Mouse (Mus musculus) frontal cortex, postnatal 25 days (tissue): Measurements from ENCODE around the gene Crot.
"Not testable (repeated sequence)": the region's sequence is repeated elsewhere in the genome, so short reads cannot be mapped to it uniquely, and the experiment has no call there.

Experiments used
- DNase-seq, 2 experiments: peaks; one replicate each; pipeline ENCODE4 v3.0.0; 2022; ENCODE audit warnings: low spot score in 2 of 2

Crot gene

DNA sequence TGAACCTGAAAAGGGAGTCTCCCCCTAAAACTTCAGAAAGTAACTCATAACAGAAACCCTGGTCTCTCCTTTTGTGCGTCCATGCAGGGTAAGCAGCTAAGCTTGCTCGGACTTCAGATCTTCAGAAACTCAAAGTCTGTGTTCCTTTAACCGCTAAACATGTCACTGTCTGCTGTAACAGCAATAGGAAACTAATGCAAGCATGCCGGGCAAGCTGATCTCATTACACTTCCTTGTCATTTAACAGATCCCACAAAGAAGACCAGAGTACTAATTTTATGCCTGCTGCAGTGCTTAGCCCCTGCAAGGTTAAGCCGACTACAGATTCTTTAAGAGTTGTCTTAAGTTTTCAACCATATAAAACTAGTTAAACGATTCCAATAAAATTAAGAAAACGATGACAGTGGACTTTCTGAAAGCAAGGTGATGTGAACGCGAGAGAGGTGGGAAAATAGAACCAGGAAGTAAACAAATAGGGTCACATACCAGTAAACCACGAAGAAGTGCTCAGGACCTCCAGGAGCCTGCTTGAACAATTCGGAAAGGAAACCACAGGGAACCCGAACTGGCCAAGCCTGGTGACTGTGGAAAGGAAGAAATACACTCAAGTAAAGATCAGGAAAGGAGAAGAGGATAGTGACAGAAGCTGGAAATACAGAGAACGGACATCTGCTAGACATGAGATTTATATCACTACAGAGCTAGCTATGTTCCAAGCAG, 998 bp downstream of the Crot start:
- no peak for DNase-seq

DNA sequence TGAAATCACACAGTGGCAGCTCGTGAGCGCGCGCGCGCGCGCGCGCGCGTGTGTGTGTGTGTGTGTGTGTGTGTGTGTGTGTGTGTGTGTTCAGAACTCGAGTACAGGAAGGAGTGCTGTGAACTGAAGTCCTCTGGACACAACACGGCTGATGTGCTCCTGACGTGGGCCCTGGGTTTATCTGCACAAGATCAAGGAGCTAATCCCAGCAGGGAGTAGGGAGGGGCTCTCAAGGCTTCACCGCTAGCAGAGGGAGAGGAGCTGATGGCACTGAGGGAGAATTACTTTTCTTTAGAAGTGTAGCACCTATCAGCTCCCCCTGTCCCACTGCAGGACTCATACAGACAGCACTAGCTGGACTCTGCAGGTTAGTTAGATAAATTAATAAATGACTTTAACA, 5.5 kb downstream of the Crot start:
- no peak for DNase-seq

- DNase-seq, result no peak
Measured at GRCm38 (mm10) chr5:8990526-8990925, 6.6 kb downstream of the Crot start.

GRCm38 (mm10) chr5:8987925-8988324, 9.2 kb downstream of the Crot start:
- DNase-seq, result no peak

GRCm38 (mm10) chr5:8985470-8985869, 11.7 kb downstream of the Crot start:
- no peak for DNase-seq

- no peak for DNase-seq
Measured at GRCm38 (mm10) chr5:8974721-8975120, 22.4 kb downstream of the Crot start.

DNA sequence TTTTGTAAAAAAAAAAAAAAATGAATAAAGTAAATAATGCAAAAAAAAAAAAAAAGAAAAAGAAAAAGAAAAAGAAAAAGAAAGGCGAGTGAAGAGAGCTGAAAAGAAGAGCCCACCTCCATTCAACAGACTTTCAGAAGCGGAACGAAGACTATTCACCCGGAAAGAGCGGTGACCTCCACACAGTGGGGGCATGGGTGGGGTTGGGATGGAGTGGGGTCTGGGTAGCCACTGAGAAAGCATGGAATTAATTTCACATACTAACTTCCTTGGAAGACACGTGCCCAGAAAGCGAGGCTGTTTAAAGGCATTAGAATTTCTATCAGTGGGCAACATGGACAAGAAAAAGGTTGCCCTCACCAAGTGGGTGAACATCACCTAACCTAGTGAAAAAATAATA, 24.8 kb downstream of the Crot start:
- no peak for DNase-seq

DNA sequence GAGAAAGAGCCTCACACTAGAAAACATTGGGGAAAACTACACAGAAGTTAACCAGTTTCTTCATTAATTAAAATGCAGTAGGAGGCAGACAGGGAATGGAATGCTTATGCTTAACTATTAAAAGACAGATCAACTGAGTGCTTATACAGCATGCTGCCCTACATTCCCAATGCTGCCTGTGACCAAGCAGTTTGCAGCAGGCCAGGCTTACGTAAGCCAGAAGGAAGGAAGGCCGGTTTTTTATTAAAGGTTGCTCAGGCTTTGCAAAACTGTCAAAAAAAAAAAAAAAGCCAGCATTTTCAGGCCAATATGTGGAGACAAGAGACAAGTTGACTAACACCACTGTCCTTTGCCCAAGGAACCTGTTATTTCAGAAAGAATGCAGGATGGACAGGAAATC, 26.4 kb downstream of the Crot start:
- DNase-seq, result no peak

DNA sequence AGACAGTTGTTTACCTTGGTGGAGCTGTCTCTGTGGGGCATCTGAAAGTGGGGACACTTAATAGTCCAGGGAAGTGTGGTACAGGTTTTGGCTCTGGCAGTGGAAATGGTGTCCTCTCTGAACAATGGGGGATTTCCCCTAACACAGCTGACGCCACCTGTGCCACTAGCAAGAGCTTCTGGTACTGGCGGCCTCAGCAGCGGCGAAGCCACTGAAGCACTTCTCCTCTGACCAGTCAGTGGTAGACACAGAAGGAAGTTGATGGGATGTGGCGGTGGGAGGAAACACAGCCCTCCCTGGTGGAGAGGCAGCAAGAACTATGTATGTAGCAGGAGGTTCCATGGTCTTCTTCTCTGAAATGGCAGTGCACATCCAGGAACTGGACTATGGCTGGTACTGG, 32.6 kb downstream of the Crot start:
- no peak for DNase-seq

GRCm38 (mm10) chr5:8960534-8960933, 36.6 kb downstream of the Crot start:
- no peak for DNase-seq

DNA sequence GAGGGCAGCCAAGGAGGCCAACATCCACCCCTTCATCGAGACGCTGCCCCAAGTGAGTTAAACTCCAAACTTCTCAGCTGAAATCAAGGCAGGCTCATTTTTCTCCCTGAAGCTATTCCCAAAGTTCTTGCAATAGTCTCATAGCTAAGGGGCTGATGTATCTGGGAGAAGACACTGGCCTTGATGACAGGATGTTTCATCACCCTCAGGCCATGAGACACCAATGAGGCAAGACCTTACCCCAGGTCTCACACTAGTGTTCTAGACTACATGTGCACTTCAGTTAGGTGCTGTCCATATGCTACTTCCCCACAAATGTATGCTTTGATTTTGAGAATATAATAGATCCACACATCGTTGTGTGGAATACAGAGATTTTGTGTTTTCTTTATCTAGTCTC, 41.6 kb downstream of the Crot start:
- DNase-seq, result no peak

DNA sequence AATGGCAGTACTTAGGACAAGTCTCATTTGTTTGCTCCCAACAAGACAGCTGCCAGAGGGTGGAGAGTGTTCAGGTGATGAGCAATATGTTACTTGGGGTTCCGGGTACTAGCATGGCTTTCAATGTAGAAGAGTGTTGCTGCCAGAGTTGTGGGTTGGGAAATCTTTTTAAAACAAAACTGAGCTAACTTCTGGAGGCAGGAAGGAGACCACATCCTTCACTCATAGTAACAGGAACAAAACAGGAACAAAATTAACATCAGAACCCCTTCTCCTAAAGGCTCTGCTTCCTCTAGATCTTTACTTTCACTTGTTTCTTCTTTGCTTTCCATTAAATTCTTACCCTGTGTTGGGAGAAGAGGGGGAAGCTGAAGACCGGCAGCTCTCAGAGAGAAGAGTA, 43.5 kb downstream of the Crot start:
- no peak for DNase-seq

- DNase-seq, result no peak
Measured at GRCm38 (mm10) chr5:8947423-8948110, 49.6 kb downstream of the Crot start.

- DNase-seq, result no peak
Measured at GRCm38 (mm10) chr5:8943836-8944235, 53.3 kb downstream of the Crot start.

DNA sequence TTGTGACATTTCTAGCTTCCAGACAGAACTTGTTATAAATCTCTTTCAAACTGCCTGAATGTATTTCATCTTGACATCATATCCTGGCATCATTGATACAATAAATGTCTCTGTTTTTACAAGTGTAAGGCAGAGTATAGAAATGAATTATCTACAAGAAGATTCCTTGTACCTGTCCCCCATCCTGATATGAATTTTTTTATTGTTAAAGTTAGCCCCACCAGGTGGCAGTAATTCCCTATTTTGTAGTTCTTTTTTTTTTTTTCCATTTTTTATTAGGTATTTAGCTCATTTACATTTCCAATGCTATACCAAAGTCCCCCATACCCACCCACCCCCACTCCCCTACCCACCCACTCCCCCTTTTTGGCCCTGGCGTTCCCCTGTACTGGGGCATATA, 55.9 kb downstream of the Crot start:
- DNase-seq, result not testable (repeated sequence)

DNA sequence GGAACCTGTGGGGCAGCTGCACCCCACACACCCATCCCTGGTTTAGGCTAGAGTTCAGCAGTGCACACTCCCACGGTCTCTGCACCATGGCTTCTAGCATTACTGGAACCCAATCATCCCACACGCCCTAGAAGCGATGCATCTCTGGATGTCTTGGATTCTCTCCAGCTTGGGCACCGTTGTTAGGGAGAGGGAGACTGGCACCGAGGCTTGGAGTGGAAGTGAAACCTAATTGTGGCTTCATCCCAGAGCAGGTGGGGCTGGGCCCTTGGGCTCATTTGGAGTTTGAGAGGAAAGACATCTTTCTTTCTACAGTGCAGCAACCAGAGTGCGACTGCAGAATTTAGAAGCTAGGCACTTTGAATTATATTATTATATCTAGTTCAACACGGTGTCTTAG, 59.2 kb downstream of the Crot start:
- DNase-seq, result no peak

DNA sequence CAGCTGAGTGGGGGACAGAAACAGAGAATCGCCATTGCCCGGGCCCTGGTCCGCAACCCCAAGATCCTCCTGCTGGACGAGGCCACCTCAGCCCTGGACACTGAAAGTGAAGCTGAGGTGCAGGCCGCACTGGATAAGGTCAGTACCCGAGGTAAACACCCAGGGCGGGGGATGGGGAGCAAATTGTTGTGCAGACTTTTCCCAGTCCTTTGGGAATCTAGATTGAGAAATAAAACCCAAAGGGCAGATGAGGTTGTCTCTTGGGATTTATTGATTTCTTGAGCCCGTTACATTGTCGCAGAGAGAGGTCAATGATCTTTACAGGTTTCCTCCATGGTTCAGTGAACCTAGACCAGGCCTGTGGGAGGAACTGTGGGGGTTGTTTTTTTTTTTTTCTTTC, 68.7 kb downstream of the Crot start:
- no peak for DNase-seq

DNA sequence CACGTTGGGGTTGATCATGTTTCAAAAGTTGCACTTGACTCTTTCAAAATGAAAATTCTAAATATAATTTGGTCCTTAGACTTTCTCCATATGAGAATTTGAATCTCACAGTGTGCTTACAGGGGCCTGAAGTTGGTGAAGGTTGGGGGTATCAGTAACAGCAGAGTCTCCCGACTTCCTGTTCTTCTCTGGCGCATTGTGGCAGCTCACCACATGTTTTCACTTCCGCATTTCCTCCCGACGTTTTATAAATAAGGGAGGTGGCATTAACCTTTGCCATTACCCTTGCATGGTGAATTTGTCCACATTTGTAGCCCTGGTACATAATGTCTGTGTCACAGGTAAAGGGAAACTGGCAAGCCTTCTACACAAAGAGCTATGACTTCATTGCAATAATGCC, 80.1 kb downstream of the Crot start:
- no peak for DNase-seq

DNA sequence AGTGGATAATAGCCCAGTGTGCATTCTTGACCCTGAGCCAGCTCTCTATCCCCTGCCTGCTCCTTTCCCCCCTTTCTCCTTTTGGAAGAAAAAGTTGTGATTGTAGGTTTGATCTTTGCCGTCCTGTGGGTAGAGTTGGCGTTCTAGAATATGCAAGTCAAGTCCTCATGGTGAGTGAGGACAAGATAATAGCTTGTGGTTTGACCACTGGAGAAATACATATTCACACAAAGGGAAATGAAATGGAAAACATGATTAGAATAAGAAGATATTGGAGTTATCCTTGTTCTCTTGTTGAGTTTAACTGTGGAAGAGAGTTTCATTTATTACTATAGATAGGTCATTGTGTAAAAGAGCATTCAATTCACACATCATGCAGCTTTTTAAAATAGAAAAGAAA, 80.7 kb downstream of the Crot start:
- no peak for DNase-seq
